Mouse (Mus musculus): Measurements from ENCODE around the gene Cdca4.
"Not testable (repeated sequence)": the region's sequence is repeated elsewhere in the genome, so short reads cannot be mapped to it uniquely, and the experiment has no call there.

The Cdca4 gene

DNA sequence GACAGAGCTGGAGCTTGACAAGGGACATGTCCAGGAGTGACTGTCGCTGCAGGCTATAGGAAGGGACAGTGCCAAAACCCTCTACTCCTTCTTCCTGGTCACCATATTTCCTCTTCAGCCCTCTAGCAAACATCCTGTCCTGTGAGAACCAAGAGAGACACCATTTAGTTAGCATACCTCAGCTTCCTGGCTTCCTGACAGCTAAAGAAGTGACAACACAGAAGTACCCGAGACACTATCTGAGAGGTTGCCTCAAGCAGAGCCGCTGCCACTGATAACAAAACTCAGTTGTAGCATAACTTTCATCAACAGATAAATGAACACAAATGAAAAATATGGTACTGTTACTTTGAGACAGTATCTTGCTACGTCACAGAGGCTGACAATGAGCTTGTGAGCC lies 7.2 kb downstream of the Cdca4 start:
- DNase-seq, result no peak

- peak; percentile 12 for DNase-seq
These were observed 8.0 kb downstream of the Cdca4 start for GRCm38 (mm10) chr12:112821216-112821615.

DNA sequence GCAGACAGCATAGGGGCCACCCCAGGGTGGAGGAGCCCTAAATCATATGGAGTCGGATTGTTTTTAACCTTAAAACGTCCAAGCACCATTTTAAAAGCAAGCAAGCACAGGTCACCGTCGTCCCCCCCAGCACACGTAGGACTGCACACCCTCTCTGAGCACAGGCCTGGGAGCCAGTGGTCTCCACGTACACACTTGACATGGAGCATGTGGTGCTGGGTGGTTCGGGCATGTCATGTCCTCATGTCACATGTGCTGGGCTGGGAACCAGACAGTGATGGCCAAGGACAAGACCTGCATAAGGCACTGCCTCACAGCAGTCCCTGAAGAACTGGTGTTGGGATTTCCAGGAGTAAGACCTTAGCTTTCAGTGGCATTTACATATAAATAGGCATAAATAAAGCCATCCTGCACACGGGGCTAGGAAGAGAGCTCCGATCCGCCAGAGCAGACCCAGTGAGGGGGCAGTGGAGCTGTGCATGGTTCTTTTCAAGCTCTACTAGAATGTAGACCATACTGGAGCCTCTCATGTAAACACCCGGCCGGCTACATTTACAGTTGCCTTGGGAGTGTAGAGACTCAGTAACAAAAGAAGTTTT lies 8.7 kb downstream of the Cdca4 start:
- DNase-seq, result no peak

GRCm38 (mm10) chr12:112819057-112819662 lies 10.1 kb downstream of the Cdca4 start:
- DNase-seq, result peak; percentile 68

- not testable (repeated sequence) for DNase-seq
These were observed 12.4 kb downstream of the Cdca4 start for GRCm38 (mm10) chr12:112816866-112817265.

- DNase-seq, result peak; percentile 59
These were observed 12.9 kb downstream of the Cdca4 start for GRCm38 (mm10) chr12:112816294-112816693.

GRCm38 (mm10) chr12:112814682-112815470 lies 14.3 kb downstream of the Cdca4 start:
- DNase-seq, result peak; percentile 76

- DNase-seq, result peak; percentile 86
These were observed 15.9 kb downstream of the Cdca4 start for GRCm38 (mm10) chr12:112813370-112813769.

DNA sequence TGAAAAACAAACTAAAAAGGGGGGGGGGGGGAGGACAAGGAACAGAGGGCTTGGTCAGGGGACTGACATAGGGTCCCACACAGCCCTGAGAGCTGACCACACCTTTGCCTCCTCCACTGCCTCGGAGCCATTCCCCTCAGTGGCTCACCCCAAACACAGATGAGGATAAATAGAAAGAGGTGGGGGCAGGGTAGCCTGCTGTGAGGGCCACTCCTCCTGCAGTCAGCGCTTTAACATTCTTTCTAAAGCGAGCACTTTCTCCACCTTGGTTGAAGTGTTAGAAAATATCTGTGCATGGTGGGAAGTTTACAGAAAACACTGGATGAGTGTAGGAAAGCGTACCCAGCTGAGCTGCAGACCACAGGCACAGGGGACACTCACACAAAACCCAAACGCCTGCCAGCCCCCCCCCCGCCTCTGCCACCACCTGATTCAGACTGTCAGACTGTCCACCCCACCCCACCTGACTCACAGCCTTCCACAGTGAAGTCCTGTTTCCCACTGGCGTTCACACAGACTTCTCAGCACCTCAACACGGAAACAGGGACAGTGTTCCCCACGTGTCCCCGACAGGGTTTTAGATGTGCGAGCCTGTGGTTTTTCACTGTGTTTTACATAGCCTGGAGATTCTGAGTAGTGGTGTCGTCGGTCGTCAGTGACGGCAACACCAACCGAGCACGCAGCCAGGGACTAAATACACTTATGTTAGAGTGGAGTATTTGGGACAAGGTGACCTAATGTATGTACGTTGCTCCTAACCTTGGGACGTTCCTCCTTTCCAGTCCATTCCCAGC lies 18.9 kb downstream of the Cdca4 start:
- no peak for DNase-seq

DNA sequence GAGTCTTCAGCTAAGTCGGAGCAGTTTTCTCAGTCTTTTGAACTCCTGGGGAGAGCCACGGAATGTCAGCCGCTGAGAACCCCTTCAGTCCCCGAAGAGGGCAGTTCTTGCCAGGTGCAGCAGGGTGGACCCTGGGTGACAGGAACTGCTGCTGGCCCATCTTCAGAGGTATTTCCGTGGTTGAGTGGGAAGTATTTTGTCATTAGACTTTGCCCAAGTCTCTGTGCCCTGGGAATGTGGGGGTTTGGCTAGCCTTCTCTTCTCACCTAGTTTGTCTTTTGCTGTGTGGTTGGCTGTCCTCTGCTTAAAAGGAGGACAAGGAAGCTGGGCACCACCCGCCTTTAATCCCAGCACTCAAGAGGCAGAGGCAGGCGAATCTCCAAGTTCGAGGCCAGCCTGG lies 19.6 kb downstream of the Cdca4 start:
- peak; percentile 71 for DNase-seq

DNA sequence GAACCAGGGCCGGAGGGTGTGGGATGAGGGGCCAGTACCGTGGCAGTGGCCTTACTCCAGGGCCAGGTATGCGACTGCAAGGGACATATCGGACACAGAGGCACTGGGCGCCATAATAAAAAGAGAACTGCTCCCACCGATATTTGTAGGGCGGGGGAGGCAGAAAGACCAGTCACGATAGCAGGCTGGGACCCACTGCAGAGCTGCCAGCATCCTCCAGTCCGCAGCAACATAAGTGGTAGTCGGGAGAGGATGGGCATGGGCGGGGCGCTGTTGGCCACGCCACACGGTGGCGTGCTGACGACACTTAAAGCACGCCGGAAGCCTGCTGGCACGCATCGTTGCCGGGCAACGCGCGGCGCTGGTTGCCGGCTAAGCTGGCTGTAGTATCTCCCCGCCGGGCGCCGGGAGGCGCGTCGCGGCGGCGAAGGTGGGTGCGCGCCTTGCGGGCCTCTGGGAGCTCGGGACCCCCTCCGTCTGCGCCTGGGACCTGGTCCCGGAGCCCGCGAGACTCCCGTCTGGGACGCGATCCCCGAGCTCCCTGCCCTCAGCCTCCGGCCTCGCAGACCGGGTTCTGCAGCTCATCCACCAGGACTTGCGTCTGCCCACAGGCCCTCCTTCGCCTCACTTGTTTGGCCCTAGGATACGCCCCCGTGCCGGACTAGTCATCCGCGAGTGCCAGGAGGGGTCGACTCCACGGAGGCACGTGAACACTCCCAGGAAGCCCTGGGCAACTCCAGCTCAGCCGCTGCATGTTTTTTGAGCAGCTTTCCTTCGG lies 20.4 kb downstream of the Cdca4 start, which contains the start of gene Clba1:
Gene Clba1 (plus strand): TSS at position 351 of the 778 bp plus-strand sequence.
- DNase-seq, result peak; percentile 91

DNA sequence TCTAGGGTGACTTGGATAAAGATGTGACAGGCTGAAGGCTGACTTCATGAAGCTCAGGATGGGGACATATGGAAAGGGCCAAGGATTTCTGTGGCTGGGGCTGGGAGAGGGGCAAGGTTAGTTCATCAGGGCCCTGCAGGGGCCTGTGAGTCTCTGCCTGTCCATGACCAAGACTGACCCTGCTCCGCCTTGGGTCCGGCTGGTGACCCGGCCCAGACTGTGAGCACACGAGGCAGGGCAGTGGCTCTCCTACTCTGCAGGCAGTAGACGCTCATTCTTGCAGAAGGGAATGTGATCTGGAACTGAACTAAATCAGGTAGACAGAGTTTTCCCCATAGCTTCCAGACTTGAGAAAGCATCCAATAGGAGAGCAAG lies 21.0 kb downstream of the Cdca4 start:
- DNase-seq, result no peak

DNA sequence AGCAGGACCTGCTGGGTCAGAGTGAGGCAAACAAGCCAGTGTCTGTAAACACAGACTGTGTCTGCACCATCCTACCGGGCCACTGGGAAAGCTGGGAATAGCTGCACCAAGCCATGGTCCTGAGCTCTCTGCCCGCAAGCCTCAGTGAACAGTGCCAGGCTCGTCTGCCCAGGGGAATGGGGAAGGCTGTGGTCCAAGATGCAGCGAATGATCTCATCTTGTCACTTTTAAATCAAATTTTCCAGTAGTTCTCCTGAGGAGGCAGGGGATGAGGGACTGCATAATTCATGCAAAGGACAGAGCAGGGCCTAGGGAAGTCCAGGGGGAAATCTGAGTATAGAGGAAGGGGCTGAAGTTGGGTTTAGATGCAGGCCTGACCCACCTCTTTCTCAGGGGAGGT lies 21.4 kb downstream of the Cdca4 start:
- no peak for DNase-seq

DNA sequence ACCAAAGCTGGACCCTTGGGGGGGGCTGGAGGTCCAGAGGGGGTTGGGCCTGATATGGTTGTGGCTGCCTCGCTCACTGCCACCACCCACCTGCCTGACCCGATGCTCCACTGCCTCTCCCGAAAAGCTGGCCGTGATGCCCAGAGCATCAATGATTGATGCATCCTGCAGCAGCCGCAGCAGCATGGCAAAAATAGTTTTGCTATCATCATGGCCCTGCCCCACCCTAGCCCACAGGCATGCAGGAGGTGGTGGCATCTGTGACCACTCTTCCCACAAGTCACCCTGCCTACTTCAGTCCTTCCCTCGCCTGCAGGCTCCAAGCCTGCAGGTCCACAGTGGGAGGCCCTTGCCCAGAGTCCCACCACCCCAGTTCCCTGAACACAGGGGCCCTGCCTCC lies 23.2 kb downstream of the Cdca4 start:
- DNase-seq, result no peak

DNA sequence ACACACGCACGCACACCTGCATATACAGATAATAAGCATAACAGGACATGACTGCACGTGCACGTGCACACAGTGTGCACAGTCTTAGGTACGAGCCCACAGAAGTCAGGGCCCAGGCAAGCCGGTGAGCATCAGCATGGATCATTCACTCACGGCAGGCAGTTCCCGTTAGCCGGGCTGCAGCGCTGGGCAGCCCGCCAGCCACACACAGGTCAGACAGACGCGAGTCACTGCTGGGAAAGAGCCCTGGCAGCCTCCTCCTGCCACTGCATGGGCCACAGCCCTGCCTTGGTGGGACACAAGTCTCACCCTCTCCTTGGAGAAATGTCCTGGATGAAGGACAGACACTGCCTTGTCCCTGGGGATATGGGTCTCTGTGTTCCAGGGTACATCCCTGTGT lies 25.2 kb downstream of the Cdca4 start:
- DNase-seq, result no peak

- DNase-seq, result no peak
These were observed 26.3 kb downstream of the Cdca4 start for GRCm38 (mm10) chr12:112802917-112803316.

- DNase-seq, result no peak
These were observed 27.1 kb downstream of the Cdca4 start, which contains the start of gene Ahnak2 for GRCm38 (mm10) chr12:112801864-112802846. Gene Ahnak2, minus strand, starts transcription at chr12:112802657.

DNA sequence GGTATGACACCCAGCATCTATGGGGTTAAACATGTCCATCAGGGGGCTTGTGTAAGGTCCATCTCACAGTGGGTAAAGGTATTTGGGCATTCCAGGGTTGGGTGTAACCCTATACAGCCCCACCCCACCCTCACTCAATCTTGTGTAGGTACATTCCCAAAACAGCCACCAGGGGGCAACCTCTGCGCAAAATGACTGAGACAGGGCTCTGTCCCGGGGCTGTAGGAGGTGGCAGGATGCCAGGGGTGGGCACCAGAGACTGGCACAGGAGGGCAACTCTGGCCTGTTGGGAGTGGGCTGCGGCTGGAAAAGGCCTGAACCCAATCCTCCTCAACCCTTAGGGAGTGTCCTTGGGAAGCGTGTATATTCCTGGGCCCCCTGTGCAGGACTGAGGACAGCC lies 28.7 kb downstream of the Cdca4 start:
- no peak for DNase-seq

DNA sequence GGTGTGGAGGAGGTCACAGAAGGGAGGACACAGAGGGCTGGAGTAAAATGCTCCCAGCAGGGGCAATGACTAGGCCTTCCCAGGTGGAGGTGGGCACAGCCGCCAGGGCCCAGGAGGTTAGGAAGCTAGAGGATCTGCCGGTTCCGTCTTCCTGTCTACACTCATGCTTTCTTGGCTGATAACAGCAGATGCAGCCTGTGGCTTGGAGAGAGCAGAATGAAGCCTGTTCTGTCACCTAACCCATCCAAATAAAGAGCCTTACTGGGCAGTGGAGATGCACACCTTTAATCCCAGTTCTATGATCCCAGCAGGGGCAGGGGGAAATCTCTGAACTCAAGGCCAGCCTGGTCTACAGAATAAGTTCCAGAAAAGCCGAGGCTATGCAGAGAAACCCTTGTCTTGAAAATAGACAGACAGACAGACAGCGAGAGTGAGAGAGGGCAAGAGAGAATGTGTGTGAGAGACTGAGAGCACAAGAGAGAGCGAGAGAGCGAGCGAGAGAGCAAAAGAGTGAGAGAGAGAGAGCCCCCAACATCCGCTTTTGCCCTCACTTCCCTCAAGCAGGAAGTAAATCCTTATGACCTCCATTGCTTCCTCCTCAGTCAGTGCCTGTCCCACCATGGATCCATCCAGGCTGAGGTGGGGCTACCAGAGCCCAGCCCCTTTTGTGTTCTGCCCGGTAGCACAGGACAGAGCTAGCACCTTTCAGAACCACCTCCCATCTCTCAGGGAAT lies 29.8 kb downstream of the Cdca4 start:
- no peak for DNase-seq

DNA sequence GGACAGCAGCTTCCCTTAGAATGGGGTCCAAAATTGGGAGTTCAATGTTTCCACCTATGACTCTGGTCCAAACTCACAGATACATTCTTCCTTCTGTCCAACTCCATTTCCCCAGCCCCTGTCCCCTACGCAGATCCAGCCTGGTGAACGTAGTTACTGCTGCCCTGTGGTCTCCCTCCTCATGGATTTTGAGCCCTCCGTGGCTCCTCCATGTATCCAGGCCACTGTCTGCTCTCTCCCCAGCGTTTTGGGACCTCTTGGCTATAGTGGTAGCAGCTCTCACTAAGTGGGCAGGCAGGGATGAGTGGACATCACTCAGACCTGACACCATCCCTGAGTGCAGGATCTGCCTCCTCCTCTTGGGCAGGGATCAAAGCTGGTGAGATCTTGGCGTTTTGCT lies 30.5 kb downstream of the Cdca4 start:
- no peak for DNase-seq

DNA sequence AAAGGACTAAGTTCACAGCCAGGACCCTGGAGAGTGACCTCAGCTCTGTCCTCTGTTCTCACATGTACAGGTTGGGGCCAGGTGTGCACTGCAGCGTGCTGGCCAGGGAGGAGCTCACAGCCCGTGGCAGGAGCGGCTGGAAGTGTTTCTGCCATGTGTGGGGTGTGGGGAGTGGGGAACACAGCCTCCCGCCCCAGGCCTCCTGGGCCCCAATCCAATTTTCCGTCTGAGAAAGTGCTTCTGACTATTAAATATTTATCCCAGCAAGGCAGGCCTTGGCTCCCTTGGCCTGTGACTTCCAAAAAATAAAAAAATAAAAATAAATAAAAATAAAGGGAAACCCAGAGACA lies 30.9 kb downstream of the Cdca4 start:
- no peak for DNase-seq

All from kidney, adult 11 months (tissue).